Mouse (Mus musculus) kidney, adult 2 months (tissue): Measurements from ENCODE around the gene Sp9.

ENCODE experiments used
- CTCF ChIP-seq: fragments of 200-500 bp; conservative IDR thresholded peaks from 2 replicates; pipeline ENCODE4 v1.5.1; 2011; ENCODE audit warnings: low read depth, mild to moderate bottlenecking, control low read depth, low read length, moderate library complexity, mixed read lengths; ENCODE audit not compliant: insufficient read depth, insufficient read length
- POLR2A ChIP-seq: fragments of 200-500 bp; IDR thresholded peaks from one replicate; pipeline ENCODE4 v1.6.1; 2011; ENCODE audit warnings: low read depth, low read length, control low read depth

DNA sequence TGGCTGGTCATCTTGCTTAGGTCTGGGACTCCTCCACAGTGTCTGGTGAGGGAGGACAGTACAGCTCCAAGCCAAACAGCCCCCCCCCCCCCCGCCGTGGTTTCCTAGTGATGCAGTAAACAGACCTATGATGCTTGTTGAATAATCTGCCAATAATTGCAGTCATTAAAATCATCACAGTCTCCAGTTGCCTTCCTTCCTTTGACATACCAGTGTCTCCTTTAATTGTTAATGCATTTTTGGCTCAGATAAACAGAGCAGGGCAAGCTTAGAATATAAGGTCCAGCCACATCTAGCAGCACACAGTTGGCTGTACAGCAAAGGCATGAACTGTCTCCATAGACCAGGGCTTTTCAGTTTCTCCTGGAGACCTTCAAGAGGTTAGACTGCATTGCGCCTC, 4.5 kb upstream of the Sp9 start:
- TF ChIP-seq CTCF (no peak), POLR2A (no peak)
